Mouse (Mus musculus) natural killer cell, adult 2 months (primary cell): ENCODE measurements around the gene Olfr502.
"Not testable (repeated sequence)": the region's sequence is repeated elsewhere in the genome, so short reads cannot be mapped to it uniquely, and the experiment has no call there.

Source experiments
- DNase-seq, 2 experiments: peaks; one replicate each; pipeline ENCODE4 v3.0.0; 2022; ENCODE audit warnings: low spot score in 2 of 2

Gene Olfr502

GRCm38 (mm10) chr7:108524965-108525364 is at the start of gene Olfr502:
Gene Olfr502, minus strand, starts transcription at chr7:108525065.
- DNase-seq = no peak

GRCm38 (mm10) chr7:108565693-108566092 is 40.8 kb upstream of the Olfr502 start, which contains the start of gene Olfr504:
Gene Olfr504, minus strand, starts transcription at chr7:108565793.
- DNase-seq = no peak

GRCm38 (mm10) chr7:108544227-108544626 is 19.4 kb upstream of the Olfr502 start, which contains the start of gene Olfr503:
Gene Olfr503, plus strand, starts transcription at chr7:108544527.
- not testable (repeated sequence) for DNase-seq

- no peak for DNase-seq
These were observed 17.6 kb upstream of the Olfr502 start for GRCm38 (mm10) chr7:108542416-108542815.
